Mouse (Mus musculus) WW6 (cell line): Measurements from ENCODE around the gene Nepn.
A peak's percentile ranks its signal among the peaks of the same experiment; 100 is the strongest.
"Not testable (repeated sequence)": the region's sequence is repeated elsewhere in the genome, so short reads cannot be mapped to it uniquely, and the experiment has no call there.

Source experiments
- DNase-seq: peaks from one replicate; pipeline ENCODE4 v3.0.0-alpha.2; 2013; ENCODE audit warnings: low read depth, low spot score

The Nepn gene

GRCm38 (mm10) chr10:52388922-52389430, at the start of gene Nepn:
Nepn (plus strand) TSS chr10:52388972.
- DNase-seq = no peak

GRCm38 (mm10) chr10:52343324-52343723, 45.4 kb upstream of the Nepn start:
- not testable (repeated sequence) for DNase-seq

GRCm38 (mm10) chr10:52353184-52353583, 35.6 kb upstream of the Nepn start:
- DNase-seq = peak; percentile 33

GRCm38 (mm10) chr10:52358467-52358866, 30.3 kb upstream of the Nepn start, which contains the start of gene Gm26741:
Gm26741 (plus strand) TSS chr10:52358767.
- no peak for DNase-seq

GRCm38 (mm10) chr10:52360241-52360735, 28.5 kb upstream of the Nepn start:
- DNase-seq = no peak

GRCm38 (mm10) chr10:52360862-52361609, 27.7 kb upstream of the Nepn start:
- DNase-seq = no peak

- DNase-seq = no peak
These were observed 20.4 kb upstream of the Nepn start for GRCm38 (mm10) chr10:52368376-52368775.

- DNase-seq = no peak
These were observed 14.9 kb upstream of the Nepn start for GRCm38 (mm10) chr10:52373834-52374233.

GRCm38 (mm10) chr10:52374651-52375050, 14.1 kb upstream of the Nepn start:
- DNase-seq = no peak

- no peak for DNase-seq
These were observed 12.3 kb upstream of the Nepn start for GRCm38 (mm10) chr10:52376422-52376821.

- no peak for DNase-seq
These were observed 11.0 kb upstream of the Nepn start for GRCm38 (mm10) chr10:52377813-52378212.

- DNase-seq = no peak
These were observed 7.4 kb upstream of the Nepn start for GRCm38 (mm10) chr10:52381321-52381801.

GRCm38 (mm10) chr10:52381845-52382591, 6.8 kb upstream of the Nepn start, which contains the start of gene Gopc:
Gopc (minus strand) TSS chr10:52382124.
- peak; percentile 87 for DNase-seq

GRCm38 (mm10) chr10:52383022-52383421, 5.8 kb upstream of the Nepn start:
- no peak for DNase-seq

- DNase-seq = no peak
These were observed 5.2 kb upstream of the Nepn start for GRCm38 (mm10) chr10:52383522-52383921.

- DNase-seq = no peak
These were observed 3.8 kb upstream of the Nepn start for GRCm38 (mm10) chr10:52384823-52385610.

- no peak for DNase-seq
These were observed 1.6 kb upstream of the Nepn start for GRCm38 (mm10) chr10:52387192-52387591.

- DNase-seq = no peak
These were observed 666 bp downstream of the Nepn start for GRCm38 (mm10) chr10:52389438-52389837.

- DNase-seq = no peak
These were observed 2.4 kb downstream of the Nepn start for GRCm38 (mm10) chr10:52391208-52391607.

- no peak for DNase-seq
These were observed 7.9 kb downstream of the Nepn start for GRCm38 (mm10) chr10:52396647-52397046.

GRCm38 (mm10) chr10:52398715-52399114, 9.9 kb downstream of the Nepn start:
- DNase-seq = no peak
